16 mouse cellular contexts compared by ENCODE assay signal in genomic region chr5:114794609-114795008, GRCm38 (mm10). TPM values are rescaled to one million over a fixed set of nuclear protein-coding genes. Genes with fewer than 3 reads are reported as not detected.
A peak's percentile ranks its signal among the peaks of the same experiment; 100 is the strongest.
DNase-seq lines count a peak whose midpoint lies in the region; ATAC-seq and TF ChIP-seq lines count a peak whose summit lies in the region.
"Had no signal": no experiment of that assay in that cellular context is flagged by ENCODE, and none has a peak within 500 bp of the region (broad histone marks: within the 10 kb centered on the region; RNA-seq: fewer than 3 reads in every experiment).

No protein-coding gene starts in this region.

- TF ChIP-seq POLR2A in cerebellum, adult 2 months (IDR thresholded peaks at IDR 0.05; ENCODE audit: borderline replicate concordance, insufficient read depth, low read length), result 0 out of 2 replicates have a peak, but pooled peaks have one; percentile 11

- peaks cover 35% of the 10 kb centered on the region for H3K4me1 ChIP-seq in cerebellum, adult 2 months (ENCODE audit: control insufficient read depth, insufficient read depth, low read length)
- H3K4me1 ChIP-seq in lung, embryonic 16.5 days (replicated peaks; ENCODE audit: control insufficient read depth, insufficient read depth, low read length), result peaks cover 28% of the 10 kb centered on the region

- no peaks in the 10 kb centered on the region for H3K27me3 ChIP-seq in cerebellum, adult 2 months (ENCODE audit: control insufficient read depth, insufficient read depth, low read length)
- H3K27me3 ChIP-seq in lung, embryonic 16.5 days (ENCODE audit: control insufficient read depth, insufficient read depth, low read depth, low read length), result no peaks in the 10 kb centered on the region
- H3K27me3 ChIP-seq: liver, embryonic 15.5 days; stomach, embryonic 15.5 days had no signal

- no peaks in the 10 kb centered on the region for H3K9me3 ChIP-seq in lung, embryonic 16.5 days (ENCODE audit: control insufficient read depth, low read length)
- H3K9me3 ChIP-seq: liver, embryonic 15.5 days; stomach, embryonic 15.5 days had no signal

- H3K9ac ChIP-seq in lung, embryonic 16.5 days (ENCODE audit: low read length), result no peak overlapping the region
- H3K9ac ChIP-seq: liver, embryonic 15.5 days; stomach, embryonic 15.5 days had no signal

- H3K4me2 ChIP-seq in lung, embryonic 16.5 days (ENCODE audit: low read depth, low read length), result no peak overlapping the region
- H3K4me2 ChIP-seq: liver, embryonic 15.5 days; stomach, embryonic 15.5 days had no signal

- no peak for TF ChIP-seq CTCF in left cerebral cortex, adult 2 months (IDR thresholded peaks at IDR 0.05)
- no peak for TF ChIP-seq CTCF in cerebellum, adult 2 months (IDR thresholded peaks at IDR 0.05; ENCODE audit: borderline replicate concordance, insufficient read depth, low read depth, low read length)

- peaks cover 37% of the 10 kb centered on the region for H3K36me3 ChIP-seq in lung, embryonic 16.5 days (ENCODE audit: control insufficient read depth, insufficient read depth, low read length)

- intact Hi-C loops in left cerebral cortex, adult 2 months (cut with DNase I), result no loop called here

- no peak overlapping the region for H3K4me3 ChIP-seq in left cerebral cortex, adult 2 months
- no peak overlapping the region for H3K4me3 ChIP-seq in cerebellum, adult 2 months (replicated peaks; ENCODE audit: insufficient read depth, low read depth, low read length)
- no peak overlapping the region for H3K4me3 ChIP-seq in lung, embryonic 16.5 days (ENCODE audit: low read length)
- H3K4me3 ChIP-seq: liver, embryonic 15.5 days; stomach, embryonic 15.5 days had no signal

- peak overlapping the region; percentile 28; the same call in 1 of the 2 replicates for H3K27ac ChIP-seq in left cerebral cortex, adult 2 months
- peak overlapping the region; percentile 37 for H3K27ac ChIP-seq in cerebellum, adult 2 months (ENCODE audit: insufficient read depth, low read length)
- peak overlapping the region; percentile 82; the same call in 1 of the 2 replicates for H3K27ac ChIP-seq in lung, embryonic 16.5 days (ENCODE audit: low read length)
- H3K27ac ChIP-seq: liver, embryonic 15.5 days; stomach, embryonic 15.5 days had no signal

- no peak; the same call in 1 of the 2 replicates for ATAC-seq in cerebellum, adult (ENCODE audit: insufficient number of reproducible peaks, low FRiP score, low TSS enrichment)
- ATAC-seq in lung, embryonic 16.5 days (ENCODE audit: low read depth), result no peak
- ATAC-seq in inflammation-experienced regulatory T-cells, adult 6 months, result no peak

- WGBS in cerebellum, adult 2 months, result 12% methylated on average over 4 of the region's 4 CpGs
- WGBS in lung, embryonic 16.5 days, result 62% methylated on average over 4 of the region's 4 CpGs

- peak; percentile 59 for DNase-seq in cerebellum, adult 11 months
- DNase-seq in left cerebral cortex, adult 2 months (ENCODE audit: extremely low spot score in 1 of 2, low spot score in 2 of 2), result no peak
- no peak for DNase-seq in left cerebral cortex, adult 8-10 months (ENCODE audit: low spot score in 2 of 2)
- DNase-seq in cerebellum, adult 2 months, result peak; percentile 66 to 78
- DNase-seq in spleen, postnatal 36 days (ENCODE audit: low spot score in 2 of 2), result no peak
- DNase-seq: heart, adult 11 months; heart, postnatal 4 days; right cerebral cortex, postnatal 14 days had no signal

RNA-seq across cellular contexts. Expression of gene Git2, which starts 19.3 kb away (rescaled TPM):
- 10 to 100 TPM; 42.7 to 43.7 TPM for total RNA-seq in left cerebral cortex, adult 2 months (2021)
- total RNA-seq in left cerebral cortex, adult 8-10 months (2022), result 10 to 100 TPM; 50.4 to 53.8 (median 52.0) TPM
- 96.5 and 107 TPM in 2 replicates for polyA plus RNA-seq in cerebellum, adult 2 months (2012; rRNA removed)
- 57.4 and 59.0 TPM in 2 replicates for polyA plus RNA-seq in lung, embryonic 16.5 days (2015; fragmentation: Nextera tagmentation; extraction: Ambion mirVana)
- 100 to 1,000 TPM; 115 to 202 (median 146) TPM for polyA plus RNA-seq in inflammation-experienced regulatory T-cells, adult 6 months (2017; shearing (Covaris generic))

RNA-seq across cellular contexts. Expression of gene Ankrd13a, which starts 20.1 kb away (rescaled TPM):
- total RNA-seq in left cerebral cortex, adult 2 months (2021), result 10 to 100 TPM; 31.0 to 38.8 TPM
- 10 to 100 TPM; 39.5 to 52.2 (median 45.9) TPM for total RNA-seq in left cerebral cortex, adult 8-10 months (2022)
- polyA plus RNA-seq in cerebellum, adult 2 months (2012; rRNA removed), result 61.6 and 62.1 TPM in 2 replicates
- polyA plus RNA-seq in lung, embryonic 16.5 days (2015; fragmentation: Nextera tagmentation; extraction: Ambion mirVana), result 31.2 and 43.1 TPM in 2 replicates
- polyA plus RNA-seq in inflammation-experienced regulatory T-cells, adult 6 months (2017; shearing (Covaris generic)), result 10 to 100 TPM; 18.9 to 22.4 (median 21.2) TPM

RNA-seq across cellular contexts. Expression of gene 1500011B03Rik, which starts 28.7 kb away (rescaled TPM):
- total RNA-seq in left cerebral cortex, adult 2 months (2021), result 100 to 1,000 TPM; 144 to 161 TPM
- total RNA-seq in left cerebral cortex, adult 8-10 months (2022), result 100 to 1,000 TPM; 142 to 159 (median 153) TPM
- polyA plus RNA-seq in cerebellum, adult 2 months (2012; rRNA removed), result 227 and 230 TPM in 2 replicates
- 70.6 and 70.9 TPM in 2 replicates for polyA plus RNA-seq in lung, embryonic 16.5 days (2015; fragmentation: Nextera tagmentation; extraction: Ambion mirVana)
- 10 to 100 TPM; 41.1 to 61.7 (median 50.2) TPM for polyA plus RNA-seq in inflammation-experienced regulatory T-cells, adult 6 months (2017; shearing (Covaris generic))

RNA-seq across cellular contexts. Expression of gene 4930519G04Rik, which starts 58.9 kb away (rescaled TPM):
- total RNA-seq in left cerebral cortex, adult 2 months (2021), result not detected
- not detected for total RNA-seq in left cerebral cortex, adult 8-10 months (2022)
- not detected in 2 replicates for polyA plus RNA-seq in cerebellum, adult 2 months (2012; rRNA removed)
- polyA plus RNA-seq in lung, embryonic 16.5 days (2015; fragmentation: Nextera tagmentation; extraction: Ambion mirVana), result not detected in 2 replicates
- not detected for polyA plus RNA-seq in inflammation-experienced regulatory T-cells, adult 6 months (2017; shearing (Covaris generic))
- total RNA-seq: heart, postnatal 4 days; left cerebral cortex, postnatal 10 days; MEL had no signal
- polyA plus RNA-seq: embryonic facial prominence, embryonic 14.5 days; liver, embryonic 15.5 days; stomach, embryonic 15.5 days had no signal

Comparison
In these comparisons a context has a peak if more than half of its experiments do, and no peak if none do; other contexts are left out.
1. DNase-seq: peak in cerebellum, adult 11 months (single experiment) and cerebellum, adult 2 months (2 of 2); none in left cerebral cortex, adult 2 months (0 of 2), left cerebral cortex, adult 8-10 months (0 of 2) and spleen, postnatal 36 days (0 of 2).
2. H3K27ac ChIP-seq: peak in every context shown above with its lines; median percentile 82 in lung, embryonic 16.5 days; 37 in cerebellum, adult 2 months; 28 in left cerebral cortex, adult 2 months.